Mouse (Mus musculus): ENCODE data around the gene Mmab. TPM values are rescaled to one million over a fixed set of nuclear protein-coding genes. Genes with fewer than 3 reads are reported as not detected.
A peak's percentile ranks its signal among the peaks of the same experiment; 100 is the strongest.

Mmab gene
- polyA plus RNA-seq (2015; fragmentation: Nextera tagmentation; extraction: Ambion mirVana): 7.3 and 8.0 TPM in 2 replicates

- H3K27me3 ChIP-seq (replicated peaks; ENCODE audit: control insufficient read depth, insufficient read depth, low read length): no peaks in the 10 kb centered on the region
- H3K36me3 ChIP-seq (ENCODE audit: control insufficient read depth, insufficient read depth): peaks cover 14% of the 10 kb centered on the region; the same call in 1 of the 2 replicates
- H3K4me2 ChIP-seq (replicated peaks; ENCODE audit: low read depth): peak within 1 kb of the TSS; percentile 89
- 1% methylated on average over 43 of the region's 43 CpGs for WGBS
- H3K9ac ChIP-seq (ENCODE audit: low read depth, low read length): peak within 1 kb of the TSS; percentile 54
- ATAC-seq: peak; percentile 97
- TF ChIP-seq CTCF (IDR thresholded peaks at IDR 0.05; ENCODE audit: low read depth): no peak
- 0 out of 2 replicates have a peak, but pooled peaks cover 3% of the 10 kb centered on the region for H3K4me1 ChIP-seq (replicated peaks; ENCODE audit: control insufficient read depth, insufficient read depth, low read length)
- H3K4me3 ChIP-seq (ENCODE audit: low read depth, low read length): peak within 1 kb of the TSS; percentile 76
- H3K9me3 ChIP-seq (ENCODE audit: control insufficient read depth): no peaks in the 10 kb centered on the region
- peak within 1 kb of the TSS; percentile 28; the same call in 1 of the 2 replicates for H3K27ac ChIP-seq (ENCODE audit: low read depth, low read length)
Observed at GRCm38 (mm10) chr5:114443566-114444367, at the start of gene Mmab, which contains the start of gene Mvk. TSS of gene Mmab (minus strand) at chr5:114444060. TSS of gene Mvk (plus strand) at chr5:114444269.

GRCm38 (mm10) chr5:114490241-114490640 is 46.4 kb upstream of the Mmab start:
- ATAC-seq: no peak
- 95% methylated on average over 8 of the region's 8 CpGs for WGBS

DNA sequence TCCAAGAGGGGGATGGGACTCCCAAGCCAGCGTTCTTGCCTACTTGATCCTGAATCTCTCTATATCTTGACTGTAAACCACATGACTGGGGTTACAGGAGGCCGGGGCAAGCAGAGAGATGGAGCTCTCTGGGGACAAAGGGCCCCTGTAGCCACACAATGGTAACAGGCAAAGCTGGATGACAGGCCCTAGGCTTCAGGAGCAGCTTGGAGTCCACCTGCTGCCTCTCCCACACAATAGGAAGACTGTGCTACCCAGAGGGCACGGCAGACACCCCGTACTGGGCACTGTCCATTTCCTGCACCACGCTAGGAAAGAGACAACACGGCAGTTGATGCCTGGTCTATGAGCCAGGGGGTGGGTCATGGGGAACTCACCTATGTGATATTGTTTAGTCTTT is 45.7 kb upstream of the Mmab start:
- Histone ChIP-seq H3K27me3 (replicated peaks; ENCODE audit: control insufficient read depth, insufficient read depth, low read length) (no peaks in the 10 kb centered on the region), H3K4me1 (replicated peaks; ENCODE audit: control insufficient read depth, insufficient read depth, low read length) (no peaks in the 10 kb centered on the region), H3K4me3 (ENCODE audit: low read depth, low read length) (no peak overlapping the region), H3K36me3 (ENCODE audit: control insufficient read depth, insufficient read depth) (no peaks in the 10 kb centered on the region), H3K4me2 (replicated peaks; ENCODE audit: low read depth) (no peak overlapping the region), H3K9ac (ENCODE audit: low read depth, low read length) (no peak overlapping the region), H3K27ac (ENCODE audit: low read depth, low read length) (no peak overlapping the region), H3K9me3 (ENCODE audit: control insufficient read depth) (no peaks in the 10 kb centered on the region)
- ATAC-seq: no peak
- WGBS: 75% methylated on average over 6 of the region's 6 CpGs
- TF ChIP-seq CTCF (IDR thresholded peaks at IDR 0.05; ENCODE audit: low read depth): no peak

More at GRCm38 (mm10) chr5:114490241-114490640, 46.4 kb upstream of the Mmab start:
- no peak overlapping the region for H3K4me2 ChIP-seq (replicated peaks; ENCODE audit: low read depth)
- TF ChIP-seq CTCF (IDR thresholded peaks at IDR 0.05; ENCODE audit: low read depth): no peak
- no peak overlapping the region for H3K27ac ChIP-seq (ENCODE audit: low read depth, low read length)
- no peaks in the 10 kb centered on the region for H3K27me3 ChIP-seq (replicated peaks; ENCODE audit: control insufficient read depth, insufficient read depth, low read length)
- no peaks in the 10 kb centered on the region for H3K36me3 ChIP-seq (ENCODE audit: control insufficient read depth, insufficient read depth)
- no peak overlapping the region for H3K4me3 ChIP-seq (ENCODE audit: low read depth, low read length)
- no peak overlapping the region for H3K9ac ChIP-seq (ENCODE audit: low read depth, low read length)
- no peaks in the 10 kb centered on the region for H3K9me3 ChIP-seq (ENCODE audit: control insufficient read depth)
- no peaks in the 10 kb centered on the region for H3K4me1 ChIP-seq (replicated peaks; ENCODE audit: control insufficient read depth, insufficient read depth, low read length)

- H3K4me1 ChIP-seq (replicated peaks; ENCODE audit: control insufficient read depth, insufficient read depth, low read length): no peaks in the 10 kb centered on the region
- H3K9me3 ChIP-seq (ENCODE audit: control insufficient read depth): no peaks in the 10 kb centered on the region
- H3K36me3 ChIP-seq (ENCODE audit: control insufficient read depth, insufficient read depth): no peaks in the 10 kb centered on the region
- no peak overlapping the region for H3K4me2 ChIP-seq (replicated peaks; ENCODE audit: low read depth)
- ATAC-seq: no peak
- H3K9ac ChIP-seq (ENCODE audit: low read depth, low read length): no peak overlapping the region
- TF ChIP-seq CTCF (IDR thresholded peaks at IDR 0.05; ENCODE audit: low read depth): no peak
- H3K4me3 ChIP-seq (ENCODE audit: low read depth, low read length): no peak overlapping the region
- WGBS: 78% methylated on average over 14 of the region's 14 CpGs
- H3K27ac ChIP-seq (ENCODE audit: low read depth, low read length): no peak overlapping the region
- no peaks in the 10 kb centered on the region for H3K27me3 ChIP-seq (replicated peaks; ENCODE audit: control insufficient read depth, insufficient read depth, low read length)
Observed at GRCm38 (mm10) chr5:114485685-114486084, 41.8 kb upstream of the Mmab start.

GRCm38 (mm10) chr5:114482587-114483011 is 38.7 kb upstream of the Mmab start:
- no peaks in the 10 kb centered on the region for H3K9me3 ChIP-seq (ENCODE audit: control insufficient read depth)
- no peak overlapping the region for H3K9ac ChIP-seq (ENCODE audit: low read depth, low read length)
- peak overlapping the region; percentile 25; the same call in 1 of the 2 replicates for H3K4me2 ChIP-seq (replicated peaks; ENCODE audit: low read depth)
- no peaks in the 10 kb centered on the region for H3K4me1 ChIP-seq (replicated peaks; ENCODE audit: control insufficient read depth, insufficient read depth, low read length)
- peaks cover 3% of the 10 kb centered on the region; the same call in 1 of the 2 replicates for H3K27me3 ChIP-seq (replicated peaks; ENCODE audit: control insufficient read depth, insufficient read depth, low read length)
- no peak for TF ChIP-seq CTCF (IDR thresholded peaks at IDR 0.05; ENCODE audit: low read depth)
- H3K27ac ChIP-seq (ENCODE audit: low read depth, low read length): no peak overlapping the region
- peak; percentile 53; the same call in 1 of the 2 replicates for ATAC-seq
- 7% methylated on average over 14 of the region's 14 CpGs for WGBS
- H3K4me3 ChIP-seq (ENCODE audit: low read depth, low read length): no peak overlapping the region
- H3K36me3 ChIP-seq (ENCODE audit: control insufficient read depth, insufficient read depth): no peaks in the 10 kb centered on the region

GRCm38 (mm10) chr5:114478267-114478666 is 34.4 kb upstream of the Mmab start:
- H3K27ac ChIP-seq (ENCODE audit: low read depth, low read length): no peak overlapping the region
- ATAC-seq: no peak
- H3K36me3 ChIP-seq (ENCODE audit: control insufficient read depth, insufficient read depth): no peaks in the 10 kb centered on the region
- no peak overlapping the region for H3K9ac ChIP-seq (ENCODE audit: low read depth, low read length)
- H3K4me1 ChIP-seq (replicated peaks; ENCODE audit: control insufficient read depth, insufficient read depth, low read length): no peaks in the 10 kb centered on the region
- peaks cover 3% of the 10 kb centered on the region; the same call in 1 of the 2 replicates for H3K27me3 ChIP-seq (replicated peaks; ENCODE audit: control insufficient read depth, insufficient read depth, low read length)
- H3K9me3 ChIP-seq (ENCODE audit: control insufficient read depth): no peaks in the 10 kb centered on the region
- H3K4me2 ChIP-seq (replicated peaks; ENCODE audit: low read depth): no peak overlapping the region
- H3K4me3 ChIP-seq (ENCODE audit: low read depth, low read length): no peak overlapping the region
- 86% methylated on average over 12 of the region's 12 CpGs for WGBS
- TF ChIP-seq CTCF (IDR thresholded peaks at IDR 0.05; ENCODE audit: low read depth): no peak
